Mouse (Mus musculus) neural tube, embryonic 12.5 days (tissue): ENCODE results near the gene Ilf2. TPM values are rescaled to one million over a fixed set of nuclear protein-coding genes. Genes with fewer than 3 reads are reported as not detected.

Experiments
- ATAC-seq: fragments of 200-750 bp; cut with Nextera tagmentation; 2 replicates; pipeline ENCODE4 v1.8.0; 2017; ENCODE audit warnings: low read depth, mild to moderate bottlenecking, moderate TSS enrichment, moderate library complexity; ENCODE audit not compliant: low FRiP score
- H3K27ac ChIP-seq: fragments of 300-500 bp; sonication (generic); 2 replicates; pipeline ENCODE4 v1.5.1; 2016
- H3K27me3 ChIP-seq: fragments of 300-500 bp; sonication (generic); replicated peaks from 2 replicates; pipeline ENCODE4 v1.6.1; 2016; ENCODE audit warnings: mild to moderate bottlenecking
- H3K36me3 ChIP-seq: fragments of 300-500 bp; sonication (generic); 2 replicates; pipeline ENCODE4 v1.6.1; 2016; ENCODE audit warnings: mild to moderate bottlenecking
- H3K4me1 ChIP-seq: fragments of 300-500 bp; sonication (generic); 2 replicates; pipeline ENCODE4 v1.6.1; 2016
- H3K4me2 ChIP-seq: fragments of 300-500 bp; sonication (generic); replicated peaks from 2 replicates; pipeline ENCODE4 v1.6.1; 2016; ENCODE audit warnings: mild to moderate bottlenecking
- H3K4me3 ChIP-seq: fragments of 300-500 bp; sonication (generic); 2 replicates; pipeline ENCODE4 v1.5.1; 2016
- H3K9ac ChIP-seq: fragments of 300-500 bp; sonication (generic); 2 replicates; pipeline ENCODE4 v1.6.1; 2016; ENCODE audit warnings: mild to moderate bottlenecking
- H3K9me3 ChIP-seq: fragments of 300-500 bp; sonication (generic); 2 replicates; pipeline ENCODE4 v1.6.1; 2016; ENCODE audit warnings: mild to moderate bottlenecking
- WGBS: fragments of 180-500 bp; shearing (Covaris S2); methylation state at CpG from one replicate; pipeline ENCODE4 v1.1.7; 2016; 5-methylcytosine and 5-hydroxymethylcytosine counted together
- polyA plus RNA-seq: library from polyadenylated mRNA; unstranded; fragments of >200 nt; fragmentation: Nextera tagmentation; extraction: Ambion mirVana; gene quantifications from 2 replicates; pipeline ENCODE4 v1.2.1, GENCODE M21; 2016

Ilf2 gene
- polyA plus RNA-seq, 1 experiment from 2014 or later: 322 TPM

DNA sequence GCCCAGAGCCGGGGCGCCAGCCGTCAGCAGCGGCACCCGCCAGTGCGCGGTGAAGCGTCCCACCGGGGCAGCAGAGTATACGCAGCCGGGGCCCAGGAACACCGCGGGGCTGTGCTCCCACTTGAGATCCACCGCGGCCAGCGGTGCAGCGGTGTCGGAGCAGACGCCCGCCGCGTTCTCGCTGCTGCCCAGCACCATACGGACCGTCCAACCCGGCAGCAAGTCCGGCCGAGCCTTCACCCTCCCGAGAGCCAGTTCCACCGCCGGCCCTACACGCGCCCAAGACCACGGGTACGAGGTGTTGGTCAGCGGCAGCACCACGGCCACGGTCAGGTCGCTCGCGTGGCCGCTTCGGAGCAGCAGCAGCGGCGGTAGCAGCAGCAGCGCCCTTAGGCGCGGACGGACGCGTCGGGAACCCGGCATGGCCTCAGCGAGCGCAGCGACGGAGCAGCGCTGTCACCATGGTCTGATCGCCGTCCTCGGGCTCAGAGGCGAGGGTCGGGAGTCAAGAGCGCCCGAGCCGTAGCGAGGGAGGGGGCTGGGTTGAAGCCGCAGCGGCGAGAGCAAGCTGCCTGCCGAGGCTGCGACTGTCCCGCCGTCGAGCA is 10.7 kb upstream of the Ilf2 start:
- ATAC-seq: peak; percentile 54
- Histone ChIP-seq H3K9ac (peak overlapping the region; percentile 56), H3K4me3 (peak overlapping the region; percentile 48), H3K4me1 (peaks cover 12% of the 10 kb centered on the region; the same call in 1 of the 2 replicates), H3K4me2 (peak overlapping the region; percentile 69), H3K36me3 (no peaks in the 10 kb centered on the region), H3K27me3 (peaks cover 47% of the 10 kb centered on the region), H3K27ac (no peak overlapping the region), H3K9me3 (no peaks in the 10 kb centered on the region)
- 1% methylated on average over 75 of the region's 75 CpGs for WGBS

DNA sequence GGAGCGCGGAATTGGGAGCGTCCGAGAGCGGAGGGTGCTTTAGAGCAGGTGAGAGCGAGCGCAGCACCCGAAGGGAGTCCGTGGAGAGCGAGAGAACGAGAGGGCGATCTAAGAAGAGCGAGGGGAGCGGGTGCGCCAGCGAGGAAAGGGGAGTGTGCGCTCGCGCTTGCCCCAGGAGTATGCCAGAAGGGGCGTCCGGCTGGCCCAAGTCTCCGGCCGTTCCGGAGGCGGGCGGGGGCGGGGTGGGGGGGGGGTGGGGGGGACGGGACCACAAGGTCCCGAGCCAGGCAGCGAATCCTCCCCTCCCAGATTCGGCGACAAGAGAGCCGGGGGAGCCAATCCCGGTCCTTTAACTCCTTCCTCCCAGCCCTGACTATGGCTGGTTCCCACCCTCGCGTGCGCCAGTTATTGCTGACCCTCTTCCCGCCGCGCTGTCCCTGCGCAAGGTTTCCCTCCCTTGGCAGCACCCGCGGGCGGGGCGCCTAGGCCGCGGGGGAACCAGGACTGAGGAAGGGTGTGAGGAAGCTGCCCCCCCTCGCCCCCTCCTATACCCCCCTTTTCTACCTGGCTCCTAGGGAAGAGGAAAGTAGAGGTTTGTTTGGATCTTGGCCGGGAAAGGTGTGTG is 10.1 kb upstream of the Ilf2 start, which contains the start of gene Npr1:
Gene Npr1, minus strand, starts transcription at position 181 of the 625 bp plus-strand sequence.
- Histone ChIP-seq H3K9me3 (no peaks in the 10 kb centered on the region), H3K4me2 (peak within 1 kb of the TSS; percentile 69), H3K9ac (peak within 1 kb of the TSS; percentile 56), H3K27me3 (peaks cover 47% of the 10 kb centered on the region), H3K36me3 (no peaks in the 10 kb centered on the region), H3K27ac (no peak within 1 kb of the TSS), H3K4me1 (peaks cover 12% of the 10 kb centered on the region; the same call in 1 of the 2 replicates), H3K4me3 (peak within 1 kb of the TSS; percentile 48)
- ATAC-seq: peak; percentile 51
- WGBS: under 1% methylated on average over 27 of the region's 49 CpGs

DNA sequence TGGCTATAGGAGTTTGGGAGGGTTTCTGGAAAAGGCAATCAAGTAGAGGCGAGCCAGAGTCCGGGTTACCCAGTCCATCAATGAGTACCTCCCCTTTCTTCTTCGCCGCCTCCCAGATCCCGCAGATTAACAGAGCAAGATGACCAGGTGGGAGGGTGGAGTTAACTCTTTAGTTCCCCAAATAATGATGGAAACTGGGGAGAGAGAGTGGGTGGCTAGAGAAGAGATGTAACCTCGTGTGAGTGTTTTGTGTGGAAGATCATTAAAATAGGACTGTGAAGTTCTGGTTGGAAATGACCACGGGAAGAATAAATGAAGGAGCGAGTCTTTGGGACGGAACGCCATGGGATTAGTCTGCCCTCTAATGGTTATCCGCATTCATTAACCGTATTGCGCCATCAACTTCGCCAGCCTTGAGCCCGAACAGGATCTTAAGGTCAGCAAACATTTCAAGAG is 9.6 kb upstream of the Ilf2 start:
- Histone ChIP-seq H3K36me3 (no peaks in the 10 kb centered on the region), H3K4me3 (peak overlapping the region; percentile 48), H3K9me3 (no peaks in the 10 kb centered on the region), H3K4me2 (peak overlapping the region; percentile 69), H3K27ac (no peak overlapping the region), H3K27me3 (peaks cover 44% of the 10 kb centered on the region), H3K9ac (0 out of 2 replicates have a peak overlapping the region, but pooled peaks have one; percentile 56), H3K4me1 (peaks cover 12% of the 10 kb centered on the region; the same call in 1 of the 2 replicates)
- peak; percentile 39 for ATAC-seq
- under 1% methylated on average over 15 of the region's 15 CpGs for WGBS

GRCm38 (mm10) chr3:90467618-90468300 is 8.2 kb upstream of the Ilf2 start:
- 93% methylated on average over 10 of the region's 10 CpGs for WGBS
- H3K4me3 ChIP-seq: no peak overlapping the region
- no peaks in the 10 kb centered on the region for H3K36me3 ChIP-seq
- H3K4me2 ChIP-seq: no peak overlapping the region
- no peak overlapping the region for H3K27ac ChIP-seq
- H3K9me3 ChIP-seq: no peaks in the 10 kb centered on the region
- no peak overlapping the region for H3K9ac ChIP-seq
- peaks cover 34% of the 10 kb centered on the region for H3K27me3 ChIP-seq
- no peak for ATAC-seq
- peaks cover 12% of the 10 kb centered on the region; the same call in 1 of the 2 replicates for H3K4me1 ChIP-seq

- Histone ChIP-seq H3K27ac (no peak overlapping the region), H3K36me3 (no peaks in the 10 kb centered on the region), H3K27me3 (no peaks in the 10 kb centered on the region), H3K4me2 (no peak overlapping the region), H3K4me1 (0 out of 2 replicates have a peak, but pooled peaks cover 4% of the 10 kb centered on the region), H3K9me3 (no peaks in the 10 kb centered on the region), H3K9ac (no peak overlapping the region), H3K4me3 (no peak overlapping the region)
- WGBS: 32% methylated on average over 3 of the region's 3 CpGs
- no peak for ATAC-seq
Measured at GRCm38 (mm10) chr3:90472213-90472612, 3.7 kb upstream of the Ilf2 start.

GRCm38 (mm10) chr3:90475151-90475830 is 635 bp upstream of the Ilf2 start:
- WGBS: 45% methylated on average over 16 of the region's 16 CpGs
- Histone ChIP-seq H3K4me2 (no peak overlapping the region; the same call in 1 of the 2 replicates), H3K36me3 (peaks cover 26% of the 10 kb centered on the region), H3K4me3 (no peak overlapping the region), H3K27ac (no peak overlapping the region), H3K9me3 (no peaks in the 10 kb centered on the region), H3K4me1 (0 out of 2 replicates have a peak, but pooled peaks cover 6% of the 10 kb centered on the region), H3K27me3 (no peaks in the 10 kb centered on the region), H3K9ac (no peak overlapping the region)
- ATAC-seq: peak; percentile 26

- 85% methylated on average over 5 of the region's 5 CpGs for WGBS
Measured at GRCm38 (mm10) chr3:90486998-90487397, 11.1 kb downstream of the Ilf2 start.

DNA sequence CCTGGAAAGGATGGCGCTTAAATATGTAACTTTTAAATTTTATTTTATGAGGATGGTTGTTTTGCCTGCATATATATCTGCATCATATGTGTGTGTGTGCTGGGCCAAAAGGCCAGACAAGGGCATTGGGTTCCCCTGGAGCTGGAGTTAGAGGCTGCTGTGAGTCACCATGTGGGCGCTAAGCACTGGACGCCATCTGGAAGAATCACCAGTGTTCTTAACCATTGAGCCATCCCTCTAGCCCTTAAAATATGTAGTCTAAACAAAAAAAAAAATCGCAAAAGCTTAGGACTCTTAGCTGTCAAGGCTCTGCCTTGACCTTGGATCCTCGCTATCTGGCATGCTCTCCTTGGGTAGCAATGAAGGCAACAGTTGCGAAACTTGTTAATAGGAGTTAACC is 12.7 kb downstream of the Ilf2 start:
- ATAC-seq: no peak
- 94% methylated on average over 6 of the region's 6 CpGs for WGBS
- Histone ChIP-seq H3K27ac (no peak overlapping the region), H3K4me3 (no peak overlapping the region), H3K9me3 (no peaks in the 10 kb centered on the region), H3K27me3 (no peaks in the 10 kb centered on the region), H3K36me3 (peaks cover 50% of the 10 kb centered on the region), H3K4me2 (no peak overlapping the region), H3K9ac (no peak overlapping the region), H3K4me1 (peaks cover 11% of the 10 kb centered on the region; the same call in 1 of the 2 replicates)

More at GRCm38 (mm10) chr3:90486998-90487397, 11.1 kb downstream of the Ilf2 start:
- H3K36me3 ChIP-seq: peaks cover 65% of the 10 kb centered on the region
- no peak overlapping the region for H3K27ac ChIP-seq
- no peak overlapping the region for H3K9ac ChIP-seq
- H3K9me3 ChIP-seq: no peaks in the 10 kb centered on the region
- no peaks in the 10 kb centered on the region for H3K27me3 ChIP-seq
- no peak overlapping the region for H3K4me2 ChIP-seq
- H3K4me1 ChIP-seq: peaks cover 11% of the 10 kb centered on the region; the same call in 1 of the 2 replicates
- no peak for ATAC-seq
- no peak overlapping the region for H3K4me3 ChIP-seq

GRCm38 (mm10) chr3:90490696-90491256 is 14.8 kb downstream of the Ilf2 start, which contains the start of gene Snapin:
Gene Snapin (minus strand): TSS chr3:90491033.
- H3K27ac ChIP-seq: no peak within 1 kb of the TSS
- H3K27me3 ChIP-seq: no peaks in the 10 kb centered on the region
- peaks cover 11% of the 10 kb centered on the region; the same call in 1 of the 2 replicates for H3K4me1 ChIP-seq
- H3K36me3 ChIP-seq: peaks cover 32% of the 10 kb centered on the region
- no peaks in the 10 kb centered on the region for H3K9me3 ChIP-seq
- peak within 1 kb of the TSS; percentile 77 for H3K4me3 ChIP-seq
- under 1% methylated on average over 37 of the region's 37 CpGs for WGBS
- peak; percentile 96 for ATAC-seq
- H3K4me2 ChIP-seq: peak within 1 kb of the TSS; percentile 68
- peak within 1 kb of the TSS; percentile 79 for H3K9ac ChIP-seq

GRCm38 (mm10) chr3:90491350-90491749 is 15.4 kb downstream of the Ilf2 start:
- H3K4me1 ChIP-seq: peaks cover 11% of the 10 kb centered on the region; the same call in 1 of the 2 replicates
- WGBS: 38% methylated on average over 2 of the region's 2 CpGs
- H3K27me3 ChIP-seq: no peaks in the 10 kb centered on the region
- H3K36me3 ChIP-seq: peaks cover 32% of the 10 kb centered on the region
- no peak overlapping the region for H3K9ac ChIP-seq
- peak; percentile 25; the same call in 1 of the 2 replicates for ATAC-seq
- H3K9me3 ChIP-seq: no peaks in the 10 kb centered on the region
- H3K4me2 ChIP-seq: no peak overlapping the region
- no peak overlapping the region for H3K4me3 ChIP-seq
- H3K27ac ChIP-seq: no peak overlapping the region

DNA sequence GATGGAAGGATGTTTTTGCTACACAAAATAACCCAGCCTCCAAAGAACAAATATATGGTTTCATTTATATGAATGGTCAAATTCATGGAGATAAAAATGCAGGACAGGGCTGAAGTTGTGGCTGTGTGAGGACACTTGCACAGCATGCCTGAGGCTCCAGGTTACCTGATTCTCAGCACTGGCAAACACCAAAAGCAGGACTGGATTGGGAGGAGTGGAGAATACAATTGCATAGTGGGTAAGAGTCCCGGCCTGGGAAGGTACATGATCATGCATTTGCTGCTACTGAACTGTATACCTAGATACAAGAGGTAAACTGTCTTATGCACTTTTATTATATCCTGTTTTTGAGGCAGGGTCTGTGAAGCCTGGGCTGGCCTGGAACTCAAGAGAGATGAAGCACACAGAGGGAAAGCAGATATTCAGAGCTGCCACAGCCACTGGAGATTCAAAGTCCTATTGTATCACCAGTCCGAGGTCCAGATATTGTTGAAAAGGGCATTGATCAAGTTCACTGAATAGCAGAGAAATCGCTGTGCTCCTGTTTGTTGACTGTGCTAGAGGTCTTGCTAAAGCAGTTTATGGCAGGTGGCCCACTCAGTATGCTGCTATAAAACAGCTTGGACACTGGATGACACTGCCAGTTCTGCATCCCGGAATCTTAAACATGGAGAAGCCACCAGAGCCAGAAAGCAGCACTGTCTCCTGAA is 18.1 kb downstream of the Ilf2 start:
- peaks cover 37% of the 10 kb centered on the region for H3K36me3 ChIP-seq
- peaks cover 11% of the 10 kb centered on the region; the same call in 1 of the 2 replicates for H3K4me1 ChIP-seq
- no peak overlapping the region for H3K4me3 ChIP-seq
- H3K9ac ChIP-seq: no peak overlapping the region
- H3K4me2 ChIP-seq: no peak overlapping the region
- no peaks in the 10 kb centered on the region for H3K9me3 ChIP-seq
- no peak for ATAC-seq
- no peaks in the 10 kb centered on the region for H3K27me3 ChIP-seq
- WGBS: 47% methylated on average over 4 of the region's 4 CpGs
- H3K27ac ChIP-seq: no peak overlapping the region
